Mouse (Mus musculus): ENCODE data around the gene S100a3.

GRCm38 (mm10) chr3:90585595-90585994, 25.2 kb downstream of the S100a3 start:
- peak; percentile 85 for TF ChIP-seq CTCF (IDR thresholded peaks at IDR 0.05; ENCODE audit: low read depth, low read length)
- no peak for TF ChIP-seq POLR2A (IDR thresholded peaks at IDR 0.05; ENCODE audit: insufficient read depth, low read length)
- 0 out of 2 replicates have a peak, but pooled peaks have one; percentile 38 for TF ChIP-seq EP300 (IDR thresholded peaks at IDR 0.05; ENCODE audit: insufficient read depth, low read depth, low read length)

Measured in ES-Bruce4 (cell line).